Mouse (Mus musculus) T-helper 2 cell (primary cell): ENCODE results near the gene Trmt1l.
"Not testable (repeated sequence)": the region's sequence is repeated elsewhere in the genome, so short reads cannot be mapped to it uniquely, and the experiment has no call there.

Source experiments
- in situ Hi-C: fragments of 300-600 bp; cut with MboI, MseI; formaldehyde crosslinking; loops from one replicate; pipeline ENCODE4 v1.15.1; 2025; ENCODE audit warnings: high pct_unique_total_duplicates

Trmt1l gene

DNA sequence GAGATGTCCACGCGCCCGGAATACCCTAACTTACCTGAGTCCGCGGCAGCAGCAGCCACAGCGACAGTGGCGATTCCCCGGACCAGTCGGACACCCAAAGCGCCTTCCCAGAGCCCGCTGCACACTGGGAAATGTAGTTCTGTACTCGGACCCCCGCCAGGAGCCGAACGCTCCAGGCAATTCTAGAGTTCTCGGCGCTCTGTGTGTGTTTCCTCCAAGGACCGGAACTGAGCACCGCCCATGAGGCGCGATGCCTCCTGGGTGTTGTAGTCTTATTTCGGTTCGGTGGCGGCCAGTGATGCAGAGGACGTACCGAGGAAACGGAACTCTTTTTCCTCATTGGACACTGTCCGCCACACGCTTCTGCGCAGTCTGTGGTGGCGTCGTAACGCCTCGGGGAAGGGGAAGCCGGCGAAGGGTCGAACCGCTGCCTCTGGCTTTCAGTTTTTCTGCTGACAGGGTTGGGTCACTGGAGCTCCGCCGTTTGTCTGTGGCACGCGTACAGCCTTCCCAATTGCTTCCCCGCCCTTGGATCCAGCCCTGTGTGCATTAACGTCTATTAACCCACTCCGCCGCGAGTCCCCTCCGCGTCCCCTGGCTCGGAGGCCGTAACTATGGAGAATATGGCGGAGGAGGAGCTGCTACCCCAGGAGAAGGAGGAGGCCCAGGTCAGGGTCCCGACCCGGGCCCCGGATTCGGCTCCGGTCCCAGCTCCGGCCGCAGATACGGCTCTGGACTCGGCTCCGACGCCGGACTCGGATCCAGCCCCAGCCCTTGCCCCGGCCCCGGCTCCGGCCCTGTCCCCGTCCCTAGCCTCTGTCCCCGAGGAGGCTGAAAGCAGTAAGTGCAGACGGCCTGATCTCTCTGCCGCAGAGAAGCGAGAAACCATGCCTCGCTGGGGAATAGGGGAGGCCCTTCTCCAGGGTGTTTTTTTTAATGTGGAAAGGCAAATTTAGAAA, at the start of gene Trmt1l, which contains the start of gene Swt1:
Gene Trmt1l (plus strand): TSS at position 280 of the 959 bp plus-strand sequence.
Gene Swt1 (minus strand): TSS at position 193 of the 959 bp plus-strand sequence.
- in situ Hi-C loops = no loop called here

DNA sequence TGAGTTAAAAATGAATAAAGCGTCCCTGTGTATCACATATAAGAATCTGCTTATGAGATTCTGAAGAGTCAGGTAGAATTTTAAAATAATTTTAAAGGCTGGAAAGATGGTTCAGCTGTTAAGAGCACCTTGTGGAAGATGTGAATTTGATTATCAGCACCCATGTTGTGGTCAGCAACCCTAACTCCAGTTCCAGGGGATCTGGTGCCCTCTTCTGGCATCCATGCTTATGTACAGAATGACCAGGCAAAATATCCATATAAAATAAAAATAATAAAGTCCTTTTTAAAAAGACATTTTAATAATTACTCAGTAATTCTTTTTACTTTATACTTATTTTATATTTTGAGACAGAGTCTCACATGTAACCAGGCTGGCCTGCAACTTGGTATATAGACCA, 38.3 kb upstream of the Trmt1l start:
- in situ Hi-C loops = no loop called here

DNA sequence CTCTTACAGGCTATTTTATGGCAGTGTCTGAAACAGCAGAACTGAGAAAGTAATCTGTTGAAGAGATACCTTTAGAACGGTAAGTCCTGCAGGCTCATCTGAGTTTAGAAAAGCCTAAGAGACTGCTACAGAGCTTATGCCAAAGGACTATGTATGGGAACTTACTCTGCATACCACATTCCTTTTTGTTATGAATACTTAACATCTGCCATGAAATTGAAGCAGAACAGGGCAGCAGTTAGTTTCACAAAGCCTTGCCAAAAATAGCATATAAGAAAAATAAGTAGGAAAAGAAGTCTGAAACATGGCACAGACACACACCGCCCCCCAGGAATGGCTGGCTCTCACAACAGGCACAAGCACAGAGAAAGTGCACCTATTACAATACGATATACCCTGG, 18.5 kb upstream of the Trmt1l start:
- in situ Hi-C loops = no loop called here

DNA sequence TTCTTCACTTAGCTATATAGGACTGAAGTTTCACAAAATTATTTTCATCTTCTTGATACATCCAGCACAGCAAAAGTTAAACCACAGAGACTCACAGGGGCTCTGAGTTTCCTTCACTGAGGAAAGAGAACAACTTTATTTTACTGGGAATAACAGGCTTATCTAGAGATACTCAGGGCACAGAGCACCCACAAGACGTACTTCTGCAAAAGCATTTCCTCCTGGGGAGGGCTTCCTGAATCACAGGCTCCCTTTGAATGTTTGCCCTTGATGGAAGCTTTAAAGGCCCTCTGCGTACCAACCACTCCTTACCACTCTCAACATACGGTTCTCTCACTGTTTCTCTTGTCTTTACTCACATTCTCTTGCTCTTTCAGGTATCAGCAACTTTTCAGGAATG, 6.2 kb upstream of the Trmt1l start:
- in situ Hi-C loops = no loop called here

DNA sequence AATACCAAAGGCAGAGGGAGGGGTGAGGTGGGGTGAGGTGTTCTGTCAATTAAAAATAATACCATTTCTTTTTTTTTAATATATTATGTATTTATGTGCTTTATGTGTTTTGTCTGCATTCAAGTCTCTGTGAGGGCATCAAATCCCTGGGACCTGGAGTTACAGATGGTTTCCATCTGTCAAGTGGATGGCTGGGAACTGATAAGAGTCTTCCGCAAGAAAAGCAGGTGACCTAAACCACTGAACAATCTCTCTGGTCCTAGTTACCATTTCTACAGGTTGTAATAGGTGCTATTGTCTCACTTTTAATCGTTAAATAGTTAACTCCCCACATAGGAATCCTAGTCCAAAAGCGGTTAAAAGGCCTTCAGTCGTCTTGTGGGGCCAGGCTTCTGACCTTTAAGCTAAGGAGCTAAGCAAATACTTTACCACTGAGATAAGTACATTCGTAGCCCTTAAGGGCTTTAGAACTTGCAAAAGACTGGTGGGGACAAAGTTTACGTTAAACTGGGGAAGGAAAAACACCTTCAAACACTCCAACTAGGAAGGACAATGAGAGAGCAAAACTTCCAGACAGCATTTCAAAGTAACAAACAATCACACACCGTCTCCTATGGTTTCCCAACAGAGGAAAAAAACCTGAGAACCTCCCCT, 1.3 kb upstream of the Trmt1l start:
- in situ Hi-C loops = no loop called here

DNA sequence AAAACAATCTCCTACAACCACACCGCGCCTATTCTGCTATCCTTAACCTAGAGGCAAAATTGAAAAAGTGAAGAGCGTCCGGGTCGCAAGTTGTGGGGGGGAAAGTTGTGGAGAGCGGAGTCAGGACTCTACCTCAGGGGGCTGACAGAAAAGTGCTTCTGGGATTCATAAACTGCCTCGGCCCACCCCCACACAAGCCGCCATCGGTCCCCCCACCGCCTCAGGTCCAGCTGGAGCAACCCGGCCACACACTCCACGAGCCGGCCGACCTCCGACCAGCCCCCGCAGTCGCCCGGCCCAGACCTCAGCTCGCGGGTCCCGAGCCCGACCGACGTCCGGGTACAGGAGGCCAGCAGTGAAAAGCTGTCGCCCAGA, 467 bp upstream of the Trmt1l start:
- in situ Hi-C loops = no loop called here

DNA sequence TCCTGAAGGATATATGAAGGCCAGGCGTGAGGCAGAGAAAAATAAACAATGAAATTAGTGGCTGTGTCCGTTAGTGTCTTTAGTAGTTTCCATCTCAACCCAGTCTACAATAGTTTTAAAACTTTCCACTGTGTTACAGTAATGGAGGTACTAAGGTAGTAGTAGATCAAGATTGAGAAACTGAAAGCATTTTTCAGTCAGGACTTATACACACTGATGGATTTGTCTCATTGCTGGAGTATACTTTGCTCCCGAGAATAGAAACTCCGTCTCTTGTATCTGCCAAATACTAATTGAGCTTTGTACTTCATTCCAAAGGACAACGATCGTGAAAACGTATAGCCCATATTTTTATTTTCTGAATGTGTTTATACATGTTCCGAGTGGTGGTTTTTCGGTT, 974 bp downstream of the Trmt1l start:
- in situ Hi-C loops = no loop called here

DNA sequence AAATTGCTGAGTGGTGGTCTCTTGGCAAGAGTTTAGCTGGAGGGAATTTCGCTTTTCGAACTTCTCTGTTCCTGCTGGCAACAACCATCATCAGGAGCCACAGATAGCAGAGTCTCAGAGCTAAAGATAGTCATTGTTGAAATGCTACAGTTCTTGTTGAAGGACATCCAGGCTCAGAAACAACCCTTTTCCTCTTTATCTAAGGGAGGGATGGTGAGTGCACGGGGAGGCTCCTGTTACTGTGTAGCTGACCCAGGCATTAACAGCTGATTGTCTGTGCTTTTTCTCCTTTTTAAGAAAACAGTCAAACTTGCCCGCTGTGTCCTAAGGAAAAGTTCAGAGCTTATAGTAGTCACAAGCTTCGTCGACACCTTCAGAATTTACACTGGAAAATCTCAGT, 7.1 kb downstream of the Trmt1l start:
- in situ Hi-C loops = no loop called here

DNA sequence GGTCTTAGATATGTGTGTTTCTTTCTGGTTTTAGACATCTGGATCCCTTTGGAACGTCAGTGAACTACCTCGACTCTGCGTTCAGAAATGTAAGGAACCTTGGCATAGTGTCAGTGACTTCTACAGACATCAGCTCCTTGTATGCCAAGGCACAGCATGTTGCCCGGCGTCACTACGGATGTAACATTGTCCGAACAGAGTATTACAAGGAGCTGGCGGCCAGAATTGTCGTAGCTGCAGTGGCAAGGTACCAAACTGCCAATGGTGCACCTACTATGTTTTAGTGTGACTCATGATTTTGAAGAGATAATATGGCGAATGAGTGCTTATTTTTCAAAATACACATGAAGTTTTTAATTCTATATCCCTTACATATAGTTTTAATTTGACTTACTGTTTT, 21.5 kb downstream of the Trmt1l start:
- in situ Hi-C loops = loop anchor here (10.0 kb wide), 1 partner anchor 265 kb away; no protein-coding TSS in a partner anchor

DNA sequence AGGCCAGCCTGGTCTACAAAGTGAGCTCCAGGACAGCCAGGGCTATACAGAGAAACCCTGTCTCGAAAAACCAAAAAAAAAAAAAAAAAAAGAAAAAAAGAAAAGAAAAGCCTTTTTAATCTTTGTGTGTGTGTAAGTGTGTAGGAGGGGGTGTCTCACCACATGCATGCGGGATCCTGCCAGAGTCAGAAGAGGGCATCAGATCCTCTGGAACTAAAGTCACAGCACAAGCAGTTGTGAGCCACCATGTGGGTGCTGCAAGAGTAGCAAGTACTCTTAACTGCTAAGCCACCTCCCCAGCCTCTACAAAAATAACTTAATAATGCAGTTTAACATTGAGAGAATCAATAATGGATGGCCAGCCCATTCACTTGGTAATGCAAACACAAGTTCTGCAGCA, 22.5 kb downstream of the Trmt1l start:
- in situ Hi-C loops = loop anchor here (10.0 kb wide), 1 partner anchor 264 kb away; no protein-coding TSS in a partner anchor

DNA sequence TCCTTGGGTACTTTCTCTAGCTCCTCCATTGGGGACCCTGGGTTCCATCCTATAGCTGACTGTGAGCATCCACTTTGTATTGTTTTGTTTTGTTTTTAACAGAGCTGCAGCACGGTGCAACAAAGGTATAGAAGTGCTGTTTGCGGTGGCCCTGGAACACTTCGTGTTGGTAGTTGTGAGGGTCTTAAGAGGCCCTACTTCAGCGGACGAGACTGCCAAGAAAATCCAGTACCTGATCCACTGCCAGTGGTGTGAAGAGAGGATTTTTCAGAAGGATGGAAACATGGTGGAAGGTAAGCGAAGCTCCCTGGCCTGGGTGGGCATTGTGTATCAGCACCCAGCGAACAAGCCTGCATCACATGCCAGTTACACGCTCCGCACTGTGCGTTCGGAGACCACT, 23.6 kb downstream of the Trmt1l start:
- in situ Hi-C loops = loop anchor here (10.0 kb wide), 1 partner anchor 263 kb away; no protein-coding TSS in a partner anchor

DNA sequence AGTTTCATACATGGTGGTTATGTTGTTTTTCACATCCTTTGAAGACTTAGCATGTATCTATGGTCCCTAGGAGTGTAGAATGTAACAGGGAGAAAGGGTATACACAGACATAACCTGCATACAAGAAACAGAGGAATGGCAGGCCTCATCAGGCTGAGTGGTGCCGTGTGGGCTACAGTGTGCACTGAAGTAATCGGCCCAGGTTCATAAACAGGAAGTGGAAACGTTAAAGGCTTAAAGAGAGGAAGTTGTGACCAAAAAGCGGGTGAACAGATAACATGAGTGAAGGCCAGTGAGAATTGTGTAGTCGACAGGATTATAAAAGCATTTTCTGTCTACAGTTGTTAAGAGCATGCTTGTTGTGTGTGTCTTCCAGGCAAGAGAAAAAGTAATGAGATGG, 28.7 kb downstream of the Trmt1l start:
- in situ Hi-C loops = loop anchor here (10.0 kb wide), 1 partner anchor 258 kb away; no protein-coding TSS in a partner anchor

DNA sequence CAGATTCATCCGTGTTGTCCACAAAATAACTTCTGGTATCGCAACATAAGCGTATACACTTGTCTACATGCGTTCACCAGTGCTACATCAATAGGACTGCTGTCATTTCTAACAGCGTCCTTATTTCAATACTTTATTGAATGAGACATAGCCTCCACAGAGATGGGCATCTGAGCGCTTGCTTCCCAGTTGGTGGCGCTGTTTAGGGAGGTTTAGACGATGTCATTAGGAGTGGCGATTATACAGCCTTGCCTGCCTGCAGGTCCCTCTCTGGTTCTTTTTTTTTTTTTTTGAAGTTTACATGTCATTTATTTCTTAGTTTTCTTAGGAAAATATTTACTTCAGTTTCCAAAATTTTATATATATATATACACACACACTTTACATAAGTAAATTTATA, 32.9 kb downstream of the Trmt1l start:
- in situ Hi-C loops = no loop called here

DNA sequence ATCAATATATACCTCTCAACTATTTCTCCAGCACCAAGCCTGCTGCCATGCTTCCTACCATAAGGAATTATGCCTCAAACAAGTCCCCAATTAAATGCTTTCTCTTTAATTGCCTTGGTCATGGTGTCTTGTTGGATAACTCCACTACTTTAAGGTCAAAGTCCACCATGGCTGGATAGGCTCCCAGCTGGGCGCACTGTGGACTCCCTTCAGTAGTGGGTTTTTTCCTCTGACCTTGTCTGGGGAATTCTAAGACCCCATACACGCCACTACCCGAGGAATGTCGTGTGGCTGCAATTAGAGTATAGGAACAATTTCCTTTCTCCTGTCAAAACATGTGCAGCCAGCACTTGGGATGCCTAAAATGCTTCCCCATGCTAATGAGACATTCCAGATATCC, 36.6 kb downstream of the Trmt1l start:
- in situ Hi-C loops = no loop called here

DNA sequence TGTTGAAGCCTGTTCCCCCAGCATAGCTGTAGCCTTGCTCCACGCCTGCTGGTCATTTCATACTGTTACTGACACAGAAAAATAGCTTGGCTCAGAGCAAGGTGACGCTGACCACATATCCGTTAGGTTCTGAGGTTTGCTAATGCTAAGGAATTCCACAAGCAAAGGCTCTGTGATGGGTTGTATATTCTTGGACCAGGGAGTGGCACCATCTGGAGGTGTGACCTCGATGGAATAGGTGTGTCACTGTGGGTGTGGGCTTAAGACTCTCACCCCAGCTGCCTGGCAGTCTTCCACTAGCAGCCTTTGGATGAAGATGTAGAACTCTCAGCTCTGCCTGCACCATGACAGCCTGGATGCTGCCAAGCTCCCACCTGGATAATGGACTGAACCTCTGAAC, 38.2 kb downstream of the Trmt1l start:
- in situ Hi-C loops = no loop called here

DNA sequence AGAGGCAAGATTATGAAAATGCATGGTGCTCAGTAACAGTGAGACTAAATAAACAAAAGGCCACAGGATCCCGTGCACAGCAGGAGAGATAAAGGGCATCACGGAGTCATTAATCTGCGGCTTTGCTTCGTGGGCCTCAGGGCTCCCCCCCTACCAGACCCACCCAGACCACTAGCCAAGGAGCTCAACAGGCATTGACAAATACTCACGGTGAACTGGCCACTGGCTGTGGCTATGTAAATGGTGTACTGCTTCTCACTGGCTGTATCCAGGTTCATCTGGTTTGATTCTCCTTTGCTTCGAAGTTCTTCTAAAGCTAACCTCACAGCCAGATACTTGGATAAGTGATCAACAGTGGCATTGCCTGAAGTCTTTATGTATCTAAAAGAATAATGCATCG, 43.1 kb downstream of the Trmt1l start:
- in situ Hi-C loops = no loop called here

DNA sequence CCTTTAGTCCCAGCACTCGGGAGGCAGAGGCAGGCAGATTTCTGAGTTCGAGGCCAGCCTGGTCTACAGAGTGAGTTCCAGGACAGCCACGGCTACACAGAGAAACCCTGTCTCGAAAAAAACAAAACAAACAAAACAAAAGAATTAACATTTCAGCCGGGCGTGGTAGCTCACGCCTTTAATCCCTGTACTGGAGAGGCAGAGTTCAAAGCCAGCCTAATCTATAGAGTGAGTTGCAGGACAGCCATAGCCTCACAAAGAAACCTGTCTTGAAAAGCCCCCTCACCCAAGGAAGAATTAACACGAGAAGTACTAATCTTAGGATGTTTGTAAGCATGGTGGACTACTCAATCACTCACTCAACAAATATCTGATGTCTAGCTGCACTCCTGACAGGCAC, 44.0 kb downstream of the Trmt1l start:
- in situ Hi-C loops = not testable (repeated sequence)

DNA sequence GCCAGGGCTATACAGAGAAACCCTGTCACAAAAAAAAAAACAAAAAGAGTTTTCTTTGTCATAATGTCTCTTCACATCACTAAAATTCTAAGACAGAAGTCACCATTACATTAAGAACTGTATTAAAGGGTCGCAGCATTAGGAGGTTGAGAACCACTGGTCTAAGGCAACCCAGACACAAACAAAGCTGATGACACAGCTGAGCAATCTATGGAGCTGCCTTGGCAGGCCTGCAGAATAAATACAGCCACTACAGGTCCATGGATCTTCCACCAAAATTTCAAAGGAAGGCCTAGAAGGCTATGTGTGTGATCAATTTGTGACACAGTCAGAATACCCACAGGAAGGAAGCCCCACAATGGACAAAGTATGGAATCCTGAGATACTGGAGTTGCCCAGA, 54.2 kb downstream of the Trmt1l start:
- in situ Hi-C loops = no loop called here

DNA sequence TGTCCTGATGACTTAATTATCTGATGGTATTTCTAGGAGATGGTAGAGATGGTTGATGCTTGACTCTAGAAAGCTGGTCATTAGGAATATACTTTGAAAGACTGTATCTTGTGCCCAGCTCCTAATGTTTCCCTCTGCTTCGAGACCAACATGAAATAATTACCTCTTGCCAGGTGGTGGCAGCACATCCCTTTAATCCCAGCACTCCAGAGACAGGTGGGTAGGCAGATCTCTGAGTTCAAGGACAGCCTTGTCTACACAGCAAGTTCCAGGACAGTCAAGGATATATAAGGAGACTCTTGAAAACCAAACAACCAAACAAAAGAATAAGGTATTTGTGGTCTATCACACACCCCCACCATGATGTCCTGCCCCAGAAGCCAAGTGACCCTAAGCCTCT, 55.2 kb downstream of the Trmt1l start:
- in situ Hi-C loops = no loop called here

DNA sequence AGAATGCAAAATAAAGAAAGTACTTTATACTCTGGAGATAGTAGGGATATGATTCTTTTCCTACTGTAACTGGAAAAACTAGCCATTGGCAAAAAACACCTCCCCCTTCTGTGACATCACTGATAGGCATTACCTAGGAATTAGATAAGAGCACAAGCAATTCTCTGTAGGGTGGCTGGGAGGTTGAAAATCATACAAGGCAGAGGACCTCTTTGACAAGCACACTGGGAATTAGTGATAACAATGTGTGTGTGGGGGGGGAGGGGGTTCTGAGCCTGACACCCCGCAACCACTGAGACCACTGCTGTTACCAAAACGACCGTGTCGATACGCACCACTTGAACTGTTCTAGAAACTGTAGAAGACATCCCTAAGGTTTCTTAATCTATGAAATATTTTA, 56.4 kb downstream of the Trmt1l start:
- in situ Hi-C loops = no loop called here

DNA sequence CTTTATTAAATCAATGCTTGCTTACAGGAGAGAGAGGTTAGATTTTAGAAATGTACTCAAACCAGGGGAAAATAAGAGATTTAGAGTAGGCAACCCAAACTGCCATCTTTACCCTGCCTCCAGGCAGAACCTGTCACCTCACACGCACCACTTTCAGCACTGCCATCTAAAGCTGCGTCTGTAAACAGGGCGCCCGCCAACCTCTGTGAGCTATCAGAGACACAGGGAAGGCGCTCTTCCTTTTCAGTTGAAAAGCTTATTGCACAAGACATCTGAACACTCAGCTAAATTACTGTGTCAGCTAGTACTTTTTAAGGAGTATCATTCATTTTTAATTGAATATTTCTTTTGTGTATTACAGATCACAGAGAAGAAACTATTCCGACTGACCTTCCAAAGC, 61.5 kb downstream of the Trmt1l start:
- in situ Hi-C loops = loop anchor here (10.0 kb wide), 1 partner anchor 265 kb away; the partner anchor contains the start of gene Edem3

DNA sequence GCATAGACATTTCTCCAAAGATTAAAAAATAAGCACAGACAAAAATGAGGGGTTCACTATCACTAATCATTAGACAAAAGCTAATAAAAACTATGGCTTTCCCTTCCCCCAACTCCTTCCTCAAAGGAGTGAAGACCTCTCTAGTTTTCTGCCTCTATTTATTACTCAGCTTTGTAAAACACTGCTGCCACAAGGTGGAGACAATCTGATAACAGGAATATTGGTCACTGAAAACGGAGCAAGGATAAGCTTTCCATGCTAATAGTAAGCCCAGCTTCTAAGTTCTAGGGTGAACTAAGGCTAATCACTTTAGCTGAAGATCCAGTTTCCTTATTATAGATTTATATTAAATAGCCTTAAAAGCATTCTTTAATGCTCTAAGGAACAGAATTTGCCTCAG, 64.1 kb downstream of the Trmt1l start:
- in situ Hi-C loops = loop anchor here (10.0 kb wide), 1 partner anchor 262 kb away; the partner anchor contains the start of gene Edem3
